Mouse (Mus musculus): Measurements from ENCODE around the gene C130026I21Rik. TPM values are rescaled to one million over a fixed set of nuclear protein-coding genes. Genes with fewer than 3 reads are reported as not detected.
"Not testable (repeated sequence)": the region's sequence is repeated elsewhere in the genome, so short reads cannot be mapped to it uniquely, and the experiment has no call there.

C130026I21Rik gene
- total and polyA plus RNA-seq, 2 experiments from 2014 or later: 0.33 TPM; not detected in 1

GRCm38 (mm10) chr1:85243023-85243422, 27.3 kb downstream of the C130026I21Rik start:
- H3K4me2 ChIP-seq (ENCODE audit: low read depth); H3K9ac ChIP-seq; H3K27ac ChIP-seq (ENCODE audit: low read depth, low read length); DNase-seq; H3K27me3 ChIP-seq (ENCODE audit: insufficient read depth, low read length); H3K4me3 ChIP-seq (ENCODE audit: low read depth, low read length); H3K4me1 ChIP-seq (ENCODE audit: insufficient read depth); H3K36me3 ChIP-seq (ENCODE audit: insufficient read depth); ATAC-seq: not testable (repeated sequence)
- H3K9me3 ChIP-seq (ENCODE audit: low read length): peaks cover 30% of the 10 kb centered on the region
- 69% methylated on average over 2 of the region's 2 CpGs for WGBS

- not testable (repeated sequence) for H3K27me3 ChIP-seq (ENCODE audit: insufficient read depth, low read length); H3K4me1 ChIP-seq (ENCODE audit: insufficient read depth); DNase-seq; H3K4me3 ChIP-seq (ENCODE audit: low read depth, low read length); H3K9ac ChIP-seq; H3K36me3 ChIP-seq (ENCODE audit: insufficient read depth); H3K4me2 ChIP-seq (ENCODE audit: low read depth); H3K27ac ChIP-seq (ENCODE audit: low read depth, low read length); ATAC-seq
- H3K9me3 ChIP-seq (ENCODE audit: low read length): peaks cover 21% of the 10 kb centered on the region
- WGBS: 79% methylated on average over 4 of the region's 4 CpGs
Observed at GRCm38 (mm10) chr1:85239018-85239775, 31.2 kb downstream of the C130026I21Rik start.

- H3K9ac ChIP-seq; H3K4me1 ChIP-seq (ENCODE audit: insufficient read depth); H3K9me3 ChIP-seq (ENCODE audit: low read length); H3K36me3 ChIP-seq (ENCODE audit: insufficient read depth); H3K27me3 ChIP-seq (ENCODE audit: insufficient read depth, low read length); H3K4me3 ChIP-seq (ENCODE audit: low read depth, low read length); H3K27ac ChIP-seq (ENCODE audit: low read depth, low read length); H3K4me2 ChIP-seq (ENCODE audit: low read depth); ATAC-seq; DNase-seq: not testable (repeated sequence)
- 47% methylated on average over 1 of the region's 2 CpGs for WGBS
Observed at GRCm38 (mm10) chr1:85206531-85206930, 63.8 kb downstream of the C130026I21Rik start.

DNA sequence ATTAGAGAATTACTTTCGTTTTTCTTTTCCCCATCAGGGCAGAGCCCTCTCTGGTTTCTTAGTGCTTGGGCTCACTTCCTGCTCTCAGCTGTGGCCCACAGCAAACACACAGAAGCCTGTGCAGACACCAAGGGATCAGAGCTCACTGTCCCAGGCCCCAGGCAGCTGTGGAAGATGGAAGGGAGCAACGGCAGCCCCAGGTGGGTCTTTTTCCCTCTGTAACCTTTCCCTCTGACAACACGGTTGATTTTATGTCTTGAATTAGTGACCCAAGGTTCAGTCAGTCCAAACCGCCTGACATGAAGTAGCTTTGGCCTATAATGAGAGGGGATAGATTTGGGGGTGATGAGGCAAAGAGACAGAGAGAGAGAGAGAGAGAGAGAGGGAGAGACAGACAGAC, 70.8 kb downstream of the C130026I21Rik start:
- not testable (repeated sequence) for ATAC-seq; H3K27me3 ChIP-seq (ENCODE audit: insufficient read depth, low read length); H3K9me3 ChIP-seq (ENCODE audit: low read length); H3K27ac ChIP-seq (ENCODE audit: low read depth, low read length); H3K36me3 ChIP-seq (ENCODE audit: insufficient read depth); H3K4me1 ChIP-seq (ENCODE audit: insufficient read depth); H3K9ac ChIP-seq; H3K4me2 ChIP-seq (ENCODE audit: low read depth); DNase-seq; H3K4me3 ChIP-seq (ENCODE audit: low read depth, low read length)
- WGBS: 91% methylated on average over 3 of the region's 4 CpGs

DNA sequence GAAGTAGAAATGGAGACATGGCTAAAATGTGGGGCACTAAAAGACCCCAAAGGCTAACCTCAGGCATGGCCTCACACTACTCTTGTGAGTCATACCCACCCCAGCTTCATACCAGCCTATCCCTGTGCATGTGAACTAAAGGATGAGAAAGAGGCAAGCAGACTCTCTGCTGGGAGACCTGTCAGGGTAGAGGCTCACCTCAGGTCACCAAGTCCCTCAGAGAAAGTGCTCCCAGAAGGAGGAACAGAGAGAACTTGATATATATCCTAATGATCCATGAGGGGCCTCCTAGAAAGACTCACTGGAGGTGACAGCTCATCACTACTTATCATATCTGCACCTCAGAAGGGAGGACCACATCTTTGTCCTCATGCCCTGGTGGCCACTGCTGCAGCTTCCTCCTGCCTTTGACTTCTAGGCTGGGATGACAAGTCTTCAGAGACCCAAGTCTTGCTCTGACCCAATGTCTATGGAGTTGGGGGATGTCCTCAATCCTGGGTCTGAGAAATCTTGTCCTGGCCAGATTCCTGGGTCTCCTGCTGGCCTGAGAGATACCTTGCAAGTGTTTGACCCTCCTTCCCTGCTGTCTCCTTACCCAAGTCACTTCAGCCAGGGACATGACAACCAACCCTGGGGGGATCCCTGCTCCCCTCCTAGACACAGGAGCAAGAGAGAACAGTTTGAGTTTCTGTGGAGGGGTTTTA, 71.6 kb downstream of the C130026I21Rik start:
- H3K27ac ChIP-seq (ENCODE audit: low read depth, low read length); H3K27me3 ChIP-seq (ENCODE audit: insufficient read depth, low read length); H3K9ac ChIP-seq; H3K36me3 ChIP-seq (ENCODE audit: insufficient read depth); ATAC-seq; H3K9me3 ChIP-seq (ENCODE audit: low read length); H3K4me2 ChIP-seq (ENCODE audit: low read depth); H3K4me3 ChIP-seq (ENCODE audit: low read depth, low read length); H3K4me1 ChIP-seq (ENCODE audit: insufficient read depth); DNase-seq: not testable (repeated sequence)

- H3K36me3 ChIP-seq (ENCODE audit: insufficient read depth); H3K27ac ChIP-seq (ENCODE audit: low read depth, low read length); H3K27me3 ChIP-seq (ENCODE audit: insufficient read depth, low read length); H3K4me3 ChIP-seq (ENCODE audit: low read depth, low read length); ATAC-seq; H3K9me3 ChIP-seq (ENCODE audit: low read length); DNase-seq; H3K4me2 ChIP-seq (ENCODE audit: low read depth); H3K4me1 ChIP-seq (ENCODE audit: insufficient read depth); H3K9ac ChIP-seq: not testable (repeated sequence)
- WGBS: 57% methylated on average over 4 of the region's 4 CpGs
Observed at GRCm38 (mm10) chr1:85196732-85197131, 73.6 kb downstream of the C130026I21Rik start.

- not testable (repeated sequence) for H3K36me3 ChIP-seq (ENCODE audit: insufficient read depth); H3K4me2 ChIP-seq (ENCODE audit: low read depth); H3K27me3 ChIP-seq (ENCODE audit: insufficient read depth, low read length); H3K4me1 ChIP-seq (ENCODE audit: insufficient read depth); DNase-seq; H3K4me3 ChIP-seq (ENCODE audit: low read depth, low read length); H3K9me3 ChIP-seq (ENCODE audit: low read length); H3K27ac ChIP-seq (ENCODE audit: low read depth, low read length); ATAC-seq; H3K9ac ChIP-seq
- WGBS: 77% methylated on average over 5 of the region's 5 CpGs
Observed at GRCm38 (mm10) chr1:85193761-85194160, 76.6 kb downstream of the C130026I21Rik start.

GRCm38 (mm10) chr1:85181981-85182380, 88.4 kb downstream of the C130026I21Rik start:
- not testable (repeated sequence) for ATAC-seq; DNase-seq; H3K4me3 ChIP-seq (ENCODE audit: low read depth, low read length); H3K9ac ChIP-seq; H3K4me1 ChIP-seq (ENCODE audit: insufficient read depth); H3K27ac ChIP-seq (ENCODE audit: low read depth, low read length); H3K36me3 ChIP-seq (ENCODE audit: insufficient read depth); H3K4me2 ChIP-seq (ENCODE audit: low read depth); H3K27me3 ChIP-seq (ENCODE audit: insufficient read depth, low read length); H3K9me3 ChIP-seq (ENCODE audit: low read length)
- WGBS: 91% methylated on average over 1 of the region's 3 CpGs

DNA sequence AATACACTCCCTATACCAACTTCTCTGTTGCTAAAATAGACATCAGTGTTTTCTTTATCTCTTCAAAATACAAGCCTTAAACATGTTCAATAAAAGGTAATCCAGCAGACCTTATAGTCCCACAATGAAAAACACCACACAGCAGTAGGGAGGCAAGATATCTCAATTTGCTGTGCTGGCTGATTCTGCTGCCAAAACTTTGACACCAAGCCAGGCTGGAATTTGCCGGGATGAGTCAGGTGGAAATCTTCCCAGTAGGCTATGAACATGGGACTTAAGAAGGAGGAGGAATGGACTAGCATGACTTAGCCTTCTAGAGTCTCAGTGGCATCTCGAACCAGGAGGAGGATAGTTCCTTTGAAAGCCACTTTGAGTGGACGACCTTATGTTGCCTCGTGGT, 91.4 kb downstream of the C130026I21Rik start:
- H3K4me1 ChIP-seq (ENCODE audit: insufficient read depth); H3K27me3 ChIP-seq (ENCODE audit: insufficient read depth, low read length); H3K4me2 ChIP-seq (ENCODE audit: low read depth); H3K4me3 ChIP-seq (ENCODE audit: low read depth, low read length); H3K36me3 ChIP-seq (ENCODE audit: insufficient read depth); H3K9ac ChIP-seq; ATAC-seq; H3K27ac ChIP-seq (ENCODE audit: low read depth, low read length); DNase-seq; H3K9me3 ChIP-seq (ENCODE audit: low read length): not testable (repeated sequence)
- 98% methylated on average over 3 of the region's 4 CpGs for WGBS

- not testable (repeated sequence) for H3K27me3 ChIP-seq (ENCODE audit: insufficient read depth, low read length); H3K36me3 ChIP-seq (ENCODE audit: insufficient read depth); H3K4me2 ChIP-seq (ENCODE audit: low read depth); DNase-seq; H3K9me3 ChIP-seq (ENCODE audit: low read length); H3K9ac ChIP-seq; H3K27ac ChIP-seq (ENCODE audit: low read depth, low read length); H3K4me1 ChIP-seq (ENCODE audit: insufficient read depth); H3K4me3 ChIP-seq (ENCODE audit: low read depth, low read length); ATAC-seq
- 42% methylated on average over 1 of the region's 2 CpGs for WGBS
Observed at GRCm38 (mm10) chr1:85162841-85163240, 107.5 kb downstream of the C130026I21Rik start.

All from forebrain, postnatal 0 days (tissue).